Mouse (Mus musculus) G1E (cell line): ENCODE data around the gene Nfic. TPM values are rescaled to one million over a fixed set of nuclear protein-coding genes. Genes with fewer than 3 reads are reported as not detected.

Experiments
- ATAC-seq: 2 replicates; pipeline ENCODE4 v1.8.0; 2016; ENCODE audit warnings: mild to moderate bottlenecking; ENCODE audit not compliant: insufficient number of reproducible peaks, poor library complexity, low FRiP score, severe bottlenecking; ENCODE audit errors: extremely low read depth
- DNase-seq: peaks from one replicate; pipeline ENCODE4 v3.0.0; 2012; ENCODE audit warnings: low spot score
- H3K27me3 ChIP-seq: 2 replicates; pipeline ENCODE4 v1.6.1; 2012; ENCODE audit warnings: mild to moderate bottlenecking, low read length, inconsistent platforms; ENCODE audit not compliant: insufficient read depth
- H3K36me3 ChIP-seq: replicated peaks from 2 replicates; pipeline ENCODE3; 2012; ENCODE audit warnings: mild to moderate bottlenecking, inconsistent platforms
- H3K4me1 ChIP-seq: 2 replicates; pipeline ENCODE4 v1.6.1; 2012; ENCODE audit warnings: low read depth, low read length, inconsistent platforms, mixed read lengths; ENCODE audit not compliant: insufficient read depth
- H3K4me3 ChIP-seq: 2 replicates; pipeline ENCODE4 v1.5.1; 2012; ENCODE audit warnings: low read depth, mild to moderate bottlenecking, inconsistent platforms, low read length, moderate library complexity, mixed read lengths
- H3K9me3 ChIP-seq: replicated peaks from 2 replicates; pipeline ENCODE4 v1.6.1; 2012; ENCODE audit warnings: inconsistent platforms
- CTCF ChIP-seq: IDR thresholded peaks from 2 replicates; pipeline ENCODE4 v1.5.1; 2012; ENCODE audit warnings: low read depth, low read length, inconsistent platforms, mixed read lengths
- GATA1 ChIP-seq: IDR thresholded peaks from 2 replicates; pipeline ENCODE4 v1.6.1; 2012; ENCODE audit warnings: borderline replicate concordance, low read length, inconsistent platforms, mixed read lengths
- GATA2 ChIP-seq: IDR thresholded peaks from 2 replicates; pipeline ENCODE4 v1.6.1; 2012; ENCODE audit warnings: low read depth, low read length, inconsistent platforms, borderline replicate concordance
- POLR2AphosphoS5 ChIP-seq: IDR thresholded peaks from 2 replicates; pipeline ENCODE4 v1.6.1; 2012; ENCODE audit warnings: low read depth, low read length, inconsistent platforms; ENCODE audit not compliant: insufficient replicate concordance
- TAL1 ChIP-seq: conservative IDR thresholded peaks from 2 replicates; pipeline ENCODE4 v1.6.1; 2012; ENCODE audit warnings: low read depth, low read length, inconsistent platforms, mixed read lengths
- polyA plus RNA-seq: library from polyadenylated mRNA; stranded (reverse); fragments of >175 nt; gene quantifications from 2 replicates; pipeline ENCODE4 v1.2.3, GENCODE M21; 2012
- total RNA-seq, 2 experiments: library from RNA; stranded (forward) in 1 of 2; stranded (reverse) in 1 of 2; fragments of 200-1000 nt in 1 of 2; fragments of >200 nt in 1 of 2; fragmentation: Nextera tagmentation in 1 of 2; gene quantifications; 2 replicates each; pipeline ENCODE4 v1.2.3; 2014 to 2017

Nfic gene
- total and polyA plus RNA-seq, 3 experiments = 0.66 to 16.1 (median 9.5) TPM

- Histone ChIP-seq H3K27me3 (peaks cover 88% of the 10 kb centered on the region), H3K4me1 (peaks cover 28% of the 10 kb centered on the region)
Observed at GRCm38 (mm10) chr10:81422661-81423217, 32.7 kb downstream of the Nfic start.

GRCm38 (mm10) chr10:81422191-81422590, 33.2 kb downstream of the Nfic start:
- H3K9me3 ChIP-seq = no peaks in the 10 kb centered on the region
- peaks cover 88% of the 10 kb centered on the region for H3K27me3 ChIP-seq
- no peak for ATAC-seq
- H3K36me3 ChIP-seq = peaks cover 7% of the 10 kb centered on the region
- TF ChIP-seq GATA1 (no peak), CTCF (no peak), TAL1 (no peak)
- no peak overlapping the region for H3K4me3 ChIP-seq
- DNase-seq = no peak
- peaks cover 29% of the 10 kb centered on the region for H3K4me1 ChIP-seq

More at GRCm38 (mm10) chr10:81422661-81423217, 32.7 kb downstream of the Nfic start:
- Histone ChIP-seq H3K36me3 (peaks cover 7% of the 10 kb centered on the region), H3K9me3 (no peaks in the 10 kb centered on the region), H3K4me3 (no peak overlapping the region)
- DNase-seq (no peak), ATAC-seq (no peak)
- no peak for TF ChIP-seq TAL1
- no peak for TF ChIP-seq CTCF
- TF ChIP-seq GATA2 = no peak
- TF ChIP-seq GATA1 = no peak
- TF ChIP-seq POLR2AphosphoS5 = no peak

GRCm38 (mm10) chr10:81421797-81422100, 33.7 kb downstream of the Nfic start:
- Histone ChIP-seq H3K9me3 (no peaks in the 10 kb centered on the region), H3K27me3 (peaks cover 86% of the 10 kb centered on the region), H3K36me3 (peaks cover 7% of the 10 kb centered on the region), H3K4me3 (no peak overlapping the region), H3K4me1 (peaks cover 28% of the 10 kb centered on the region)
- DNase-seq (no peak), ATAC-seq (no peak)
- TF ChIP-seq POLR2AphosphoS5 (no peak), TAL1 (no peak), GATA2 (no peak), GATA1 (no peak), CTCF (no peak)

GRCm38 (mm10) chr10:81421041-81421796, 34.2 kb downstream of the Nfic start:
- DNase-seq (no peak), ATAC-seq (no peak)
- peaks cover 80% of the 10 kb centered on the region for H3K27me3 ChIP-seq
- TF ChIP-seq TAL1 (no peak), GATA2 (no peak), POLR2AphosphoS5 (no peak), GATA1 (no peak), CTCF (no peak)
- no peak overlapping the region for H3K4me3 ChIP-seq
- no peaks in the 10 kb centered on the region for H3K9me3 ChIP-seq
- H3K36me3 ChIP-seq = peaks cover 7% of the 10 kb centered on the region
- peaks cover 28% of the 10 kb centered on the region for H3K4me1 ChIP-seq

GRCm38 (mm10) chr10:81420191-81420767, 35.2 kb downstream of the Nfic start:
- DNase-seq (no peak), ATAC-seq (no peak)
- TF ChIP-seq CTCF = no peak
- TF ChIP-seq POLR2AphosphoS5 = no peak
- no peak for TF ChIP-seq TAL1
- no peak for TF ChIP-seq GATA2
- TF ChIP-seq GATA1 = no peak
- H3K36me3 ChIP-seq = peaks cover 7% of the 10 kb centered on the region
- H3K9me3 ChIP-seq = no peaks in the 10 kb centered on the region
- H3K27me3 ChIP-seq = peaks cover 76% of the 10 kb centered on the region
- H3K4me3 ChIP-seq = no peak overlapping the region
- peaks cover 33% of the 10 kb centered on the region for H3K4me1 ChIP-seq

GRCm38 (mm10) chr10:81419111-81419928, 36.1 kb downstream of the Nfic start:
- peaks cover 43% of the 10 kb centered on the region for H3K4me1 ChIP-seq
- H3K27me3 ChIP-seq = peaks cover 67% of the 10 kb centered on the region
- no peak overlapping the region for H3K4me3 ChIP-seq
- no peaks in the 10 kb centered on the region for H3K9me3 ChIP-seq
- H3K36me3 ChIP-seq = peaks cover 7% of the 10 kb centered on the region
- TF ChIP-seq TAL1 (no peak), CTCF (no peak), POLR2AphosphoS5 (no peak), GATA2 (no peak), GATA1 (no peak)
- DNase-seq = no peak
- ATAC-seq = no peak
